Mouse (Mus musculus) erythroblast, embryonic 14.5 days (primary cell): ENCODE results near the gene Sulf2. TPM values are rescaled to one million over a fixed set of nuclear protein-coding genes. Genes with fewer than 3 reads are reported as not detected.

Source experiments
- H3K27me3 ChIP-seq: 2 replicates; pipeline ENCODE4 v1.6.1; 2012; ENCODE audit warnings: inconsistent platforms; ENCODE audit not compliant: control insufficient read depth
- H3K36me3 ChIP-seq: 2 replicates; pipeline ENCODE4 v1.6.1; 2012; ENCODE audit warnings: mild to moderate bottlenecking, inconsistent platforms; ENCODE audit not compliant: control insufficient read depth
- H3K4me1 ChIP-seq: 2 replicates; pipeline ENCODE4 v1.6.1; 2012; ENCODE audit warnings: inconsistent platforms; ENCODE audit not compliant: control insufficient read depth
- H3K4me3 ChIP-seq: replicated peaks from 2 replicates; pipeline ENCODE3; 2012; ENCODE audit warnings: moderate library complexity, mild to moderate bottlenecking, inconsistent platforms
- H3K9me3 ChIP-seq: 2 replicates; pipeline ENCODE4 v1.6.1; 2012; ENCODE audit warnings: low read length, inconsistent platforms, mixed read lengths; ENCODE audit not compliant: control insufficient read depth
- GATA1 ChIP-seq: IDR thresholded peaks from 2 replicates; pipeline ENCODE4 v1.6.1; 2012; ENCODE audit warnings: low read length, inconsistent platforms, mixed read lengths
- TAL1 ChIP-seq: IDR thresholded peaks from 3 replicates; pipeline ENCODE4 v1.6.1; 2012; ENCODE audit warnings: low read length, inconsistent platforms, mixed read lengths
- polyA plus RNA-seq: library from polyadenylated mRNA; stranded (reverse); fragments of >175 nt; gene quantifications from 2 replicates; pipeline ENCODE4 v1.2.3, GENCODE M21; 2012

Gene Sulf2
- polyA plus RNA-seq, 1 experiment = 0.01 TPM

DNA sequence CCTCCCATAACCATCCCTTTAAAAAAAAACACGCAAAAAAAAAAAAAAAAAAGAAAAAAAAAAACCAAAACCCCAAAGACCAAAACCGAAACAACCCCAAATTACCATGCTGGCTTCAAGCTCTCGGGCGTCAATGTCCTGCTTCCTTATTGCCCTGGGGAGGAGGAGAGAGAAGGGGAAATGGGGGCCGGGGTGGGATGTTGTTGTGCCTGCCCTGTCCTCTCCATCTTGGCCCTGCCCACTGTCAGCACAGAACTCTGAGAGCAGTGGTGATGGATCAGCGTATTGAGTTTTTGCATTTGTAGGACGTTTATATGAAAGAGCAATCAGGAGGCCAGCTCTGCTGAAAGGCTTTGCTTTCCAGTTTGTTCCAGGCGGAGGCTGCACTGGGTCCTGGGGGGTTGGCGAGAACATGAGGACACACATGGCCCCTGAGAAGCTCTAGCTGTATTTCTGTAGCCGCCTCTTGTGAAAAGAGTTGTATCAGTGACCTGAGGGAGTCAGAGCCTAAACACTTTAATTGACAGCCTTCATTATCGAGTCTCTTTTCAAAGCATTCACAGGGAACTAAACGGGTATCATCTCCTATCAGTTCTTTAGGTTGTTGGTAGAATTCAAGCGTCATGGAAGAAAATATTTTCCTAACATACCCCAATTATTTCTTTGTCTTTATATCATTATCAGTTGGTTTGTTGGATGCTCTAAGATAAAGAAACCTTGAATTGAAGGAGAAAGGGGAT, 125.0 kb downstream of the Sulf2 start:
- H3K4me3 ChIP-seq = no peak overlapping the region
- H3K27me3 ChIP-seq = peaks cover 6% of the 10 kb centered on the region; the same call in 1 of the 2 replicates
- H3K36me3 ChIP-seq = no peaks in the 10 kb centered on the region
- peaks cover 3% of the 10 kb centered on the region; the same call in 1 of the 2 replicates for H3K4me1 ChIP-seq
- H3K9me3 ChIP-seq = no peaks in the 10 kb centered on the region
- no peak for TF ChIP-seq GATA1

DNA sequence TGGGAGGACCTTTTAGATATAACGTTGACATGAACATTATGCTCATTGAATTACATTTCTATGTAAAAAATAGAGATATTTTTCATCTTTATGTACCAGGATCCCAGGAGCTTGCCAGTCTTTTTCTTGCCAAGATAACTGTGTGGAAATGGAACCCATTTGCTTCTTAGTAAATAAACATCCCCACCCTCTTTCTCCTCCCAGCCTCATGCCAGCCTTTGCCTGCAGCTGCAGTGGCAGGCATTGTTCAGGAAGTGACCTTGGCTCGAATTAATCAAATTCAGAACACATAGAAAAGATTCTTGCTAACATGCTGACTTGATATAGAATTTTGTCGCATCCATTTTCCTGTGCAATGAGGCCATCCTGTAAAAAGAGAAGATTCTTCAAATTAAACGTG, 126.2 kb downstream of the Sulf2 start:
- H3K4me1 ChIP-seq = peaks cover 3% of the 10 kb centered on the region; the same call in 1 of the 2 replicates
- no peak for TF ChIP-seq TAL1
- no peak for TF ChIP-seq GATA1
- H3K27me3 ChIP-seq = peaks cover 6% of the 10 kb centered on the region; the same call in 1 of the 2 replicates
- H3K4me3 ChIP-seq = no peak overlapping the region
- no peaks in the 10 kb centered on the region for H3K36me3 ChIP-seq
- no peaks in the 10 kb centered on the region for H3K9me3 ChIP-seq

DNA sequence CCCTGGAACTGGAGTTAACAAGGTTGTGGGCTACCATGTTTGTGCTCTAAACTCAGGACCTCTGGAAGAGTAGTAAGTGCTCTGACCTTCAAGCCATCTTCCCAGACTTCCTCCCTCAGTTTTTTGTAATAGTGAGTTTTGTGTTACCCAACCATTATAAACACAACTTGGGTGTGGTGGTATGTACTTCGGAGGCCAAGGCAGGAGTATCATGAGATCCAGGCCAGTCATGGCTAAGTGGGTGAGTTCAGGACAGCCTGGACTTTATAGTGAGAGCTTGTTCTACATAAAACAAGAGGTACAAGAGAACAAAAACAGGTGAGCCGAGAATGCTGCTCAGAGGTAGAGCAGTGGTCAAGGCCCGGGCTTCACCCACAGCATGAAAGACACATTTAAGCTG, 127.6 kb downstream of the Sulf2 start:
- Histone ChIP-seq H3K4me3 (no peak overlapping the region), H3K36me3 (no peaks in the 10 kb centered on the region), H3K9me3 (no peaks in the 10 kb centered on the region), H3K27me3 (peaks cover 6% of the 10 kb centered on the region; the same call in 1 of the 2 replicates), H3K4me1 (peaks cover 3% of the 10 kb centered on the region; the same call in 1 of the 2 replicates)
- TF ChIP-seq GATA1 (no peak), TAL1 (no peak)

DNA sequence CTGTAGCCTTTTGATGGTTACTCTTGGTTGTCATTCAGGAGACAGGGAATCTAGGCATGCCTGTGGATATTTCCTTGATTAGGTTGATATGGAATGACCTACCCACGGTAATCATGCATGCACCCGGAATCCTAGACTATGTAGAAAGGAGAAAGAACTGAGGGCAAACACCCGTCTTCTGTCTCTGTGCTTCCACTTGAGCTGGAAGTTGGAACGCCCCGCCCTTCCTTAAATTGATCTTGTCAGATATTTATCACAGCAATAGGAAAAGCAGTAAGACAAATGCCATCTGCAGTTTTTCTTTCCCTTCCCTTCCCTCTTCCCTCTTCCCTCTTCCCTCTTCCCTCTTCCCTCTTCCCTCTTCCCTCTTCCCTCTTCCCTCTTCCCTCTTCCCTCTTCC, 129.5 kb downstream of the Sulf2 start:
- H3K4me1 ChIP-seq = peaks cover 3% of the 10 kb centered on the region; the same call in 1 of the 2 replicates
- no peaks in the 10 kb centered on the region for H3K36me3 ChIP-seq
- no peak for TF ChIP-seq TAL1
- no peak for TF ChIP-seq GATA1
- H3K9me3 ChIP-seq = no peaks in the 10 kb centered on the region
- H3K4me3 ChIP-seq = no peak overlapping the region
- H3K27me3 ChIP-seq = peaks cover 7% of the 10 kb centered on the region; the same call in 1 of the 2 replicates

DNA sequence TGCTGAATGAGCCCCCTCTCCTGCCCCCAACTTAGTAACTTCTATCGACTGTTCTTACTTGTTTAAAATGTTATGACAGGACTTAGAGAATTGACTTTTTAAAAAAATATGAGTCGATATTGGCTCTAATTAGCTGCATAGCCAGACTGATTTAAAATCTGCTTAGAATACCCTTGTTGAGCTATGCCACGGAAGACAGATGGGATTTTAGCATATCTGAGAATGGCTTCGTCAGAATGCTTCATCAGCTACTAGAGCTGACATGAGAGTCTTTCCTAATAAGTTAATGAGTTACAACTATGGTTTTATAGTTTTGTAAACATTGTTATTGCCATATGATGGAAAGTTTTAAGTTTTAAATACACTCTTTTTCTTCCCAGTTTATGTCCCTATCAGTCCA, 130.8 kb downstream of the Sulf2 start:
- TF ChIP-seq GATA1 (no peak), TAL1 (no peak)
- Histone ChIP-seq H3K9me3 (no peaks in the 10 kb centered on the region), H3K4me3 (no peak overlapping the region), H3K36me3 (no peaks in the 10 kb centered on the region), H3K27me3 (peaks cover 3% of the 10 kb centered on the region; the same call in 1 of the 2 replicates), H3K4me1 (no peaks in the 10 kb centered on the region)

DNA sequence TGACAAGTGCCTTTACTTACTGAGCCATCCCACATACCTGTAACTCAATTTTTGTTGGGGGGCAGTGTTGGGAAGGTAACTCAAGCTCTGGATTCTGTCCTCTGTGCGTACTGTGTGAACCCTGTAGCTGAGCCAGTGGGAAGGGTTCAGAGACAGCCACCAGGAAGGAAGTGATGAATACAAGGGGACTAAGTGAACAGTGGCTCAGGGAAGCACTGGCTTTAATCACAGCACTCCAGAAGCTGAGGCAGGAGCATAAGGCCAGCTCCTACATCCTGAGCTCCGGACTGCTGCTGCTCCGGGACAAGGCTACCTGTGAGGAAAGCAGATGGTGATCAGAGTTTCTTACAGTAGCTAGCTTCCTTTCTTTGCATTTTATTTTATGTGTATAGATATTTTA, 131.4 kb downstream of the Sulf2 start:
- TF ChIP-seq TAL1 (no peak), GATA1 (no peak)
- Histone ChIP-seq H3K4me3 (no peak overlapping the region), H3K36me3 (no peaks in the 10 kb centered on the region)

More for the DNA sequence above, 131.4 kb downstream of the Sulf2 start:
- no peaks in the 10 kb centered on the region for H3K9me3 ChIP-seq
- H3K4me1 ChIP-seq = no peaks in the 10 kb centered on the region
- peaks cover 3% of the 10 kb centered on the region; the same call in 1 of the 2 replicates for H3K27me3 ChIP-seq

Other genes starting within 250 kb of the Sulf2 start
- gene Ncoa3, start 163.0 kb downstream of the Sulf2 start, polyA plus RNA-seq = 0.09 and 0.12 TPM in 2 replicates